ENCODE assay signal across 8 mouse cellular contexts in genomic region chr12:46399653-46399975, GRCm38 (mm10).
DNase-seq lines count a peak whose midpoint lies in the region; ATAC-seq and TF ChIP-seq lines count a peak whose summit lies in the region.

No protein-coding gene starts in this region.

- H3K9me3 ChIP-seq in hindbrain, embryonic 13.5 days, result no peaks in the 10 kb centered on the region

- TF ChIP-seq CTCF in left cerebral cortex, adult 2 months (IDR thresholded peaks at IDR 0.05), result no peak

- intact Hi-C loops in left cerebral cortex, adult 2 months (cut with DNase I), result no loop called here
- intact Hi-C loops in left cerebral cortex, postnatal 14 days (cut with DNase I), result no loop called here

- peak overlapping the region; percentile 73 for H3K4me2 ChIP-seq in hindbrain, embryonic 13.5 days

- H3K27ac ChIP-seq in left cerebral cortex, adult 2 months, result peak overlapping the region; percentile 80
- H3K27ac ChIP-seq in hindbrain, embryonic 13.5 days, result peak overlapping the region; percentile 89

- H3K9ac ChIP-seq in hindbrain, embryonic 13.5 days, result peak overlapping the region; percentile 83

- peak; percentile 84 for ATAC-seq in hindbrain, embryonic 13.5 days (ENCODE audit: low FRiP score)

- H3K4me3 ChIP-seq in left cerebral cortex, adult 2 months, result peak overlapping the region; percentile 66
- peak overlapping the region; percentile 52 for H3K4me3 ChIP-seq in hindbrain, embryonic 13.5 days

- H3K36me3 ChIP-seq in hindbrain, embryonic 13.5 days, result no peaks in the 10 kb centered on the region

- WGBS in hindbrain, embryonic 13.5 days, result 9% methylated on average over 14 of the region's 14 CpGs

- no peaks in the 10 kb centered on the region for H3K27me3 ChIP-seq in hindbrain, embryonic 13.5 days

- 0 out of 2 replicates have a peak, but pooled peaks cover 6% of the 10 kb centered on the region for H3K4me1 ChIP-seq in hindbrain, embryonic 13.5 days (replicated peaks)

- DNase-seq in adrenal gland, postnatal 10 days, result peak; percentile 12
- DNase-seq in adrenal gland, postnatal 4 days (ENCODE audit: low spot score in 2 of 2), result no peak
- DNase-seq in left cerebral cortex, adult 2 months (ENCODE audit: extremely low spot score in 1 of 2, low spot score in 2 of 2), result peak in 1 of 2 experiments; percentile 15
- DNase-seq in left cerebral cortex, postnatal 14 days (ENCODE audit: low spot score in 2 of 2), result no peak
- peak; percentile 47 for DNase-seq in mesoderm, embryonic 11.5 days (ENCODE audit: low read depth, low spot score)
- DNase-seq in T-cell, adult 2 months (ENCODE audit: low spot score), result no peak
- no peak for DNase-seq in spleen, adult 12 weeks (ENCODE audit: low spot score)

Comparison
In these comparisons a context has a peak if more than half of its experiments do, and no peak if none do; other contexts are left out.
1. DNase-seq: peak in adrenal gland, postnatal 10 days (single experiment) and mesoderm, embryonic 11.5 days (single experiment); none in adrenal gland, postnatal 4 days (0 of 2), left cerebral cortex, postnatal 14 days (0 of 2), T-cell, adult 2 months (single experiment) and spleen, adult 12 weeks (single experiment).